Mouse (Mus musculus): ENCODE measurements at regions not wholly inside any gene's neighbourhood (a gene's known extent, or its start where the extent isn't known, plus 50 kb on each side); places are given as distances from the start of the nearest gene placed in this dataset.

DNA sequence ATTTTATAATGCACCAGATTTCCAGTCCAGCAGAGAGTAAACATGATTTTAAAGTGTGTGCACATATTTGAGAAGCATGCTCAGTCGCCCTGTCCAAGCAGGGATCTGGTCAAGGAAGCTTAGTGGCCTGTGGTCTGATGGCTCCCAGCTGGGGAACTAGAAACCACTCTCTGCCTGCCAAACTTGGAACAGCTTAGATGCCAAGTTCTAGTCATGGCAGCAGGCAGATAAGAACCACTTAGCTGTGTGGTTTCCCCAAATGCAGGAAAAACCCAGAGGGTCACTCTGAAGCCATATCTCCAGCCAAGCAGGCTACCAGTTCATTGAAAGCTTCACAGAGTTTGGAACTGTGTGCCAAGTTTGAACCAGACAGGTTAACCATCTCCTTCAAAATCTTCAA lies 86.1 kb downstream of the Fam114a2 start:
- H3K36me3 ChIP-seq (ENCODE audit: control insufficient read depth, insufficient read depth, low read length), result no peaks in the 10 kb centered on the region
- ATAC-seq, result no peak
- no peak overlapping the region for H3K27ac ChIP-seq (ENCODE audit: low read depth, low read length)
- no peak overlapping the region for H3K4me2 ChIP-seq (ENCODE audit: low read length)
- H3K27me3 ChIP-seq (replicated peaks; ENCODE audit: control insufficient read depth, insufficient read depth, low read length), result no peaks in the 10 kb centered on the region
- no peaks in the 10 kb centered on the region for H3K9me3 ChIP-seq (ENCODE audit: control insufficient read depth, low read length)
- no peak overlapping the region for H3K4me3 ChIP-seq (ENCODE audit: low read length)
- WGBS, result 67% methylated on average over 1 of the region's 1 CpGs
- H3K9ac ChIP-seq (ENCODE audit: low read depth, low read length), result no peak overlapping the region
- H3K4me1 ChIP-seq (ENCODE audit: control insufficient read depth, insufficient read depth, low read depth, low read length), result no peaks in the 10 kb centered on the region

DNA sequence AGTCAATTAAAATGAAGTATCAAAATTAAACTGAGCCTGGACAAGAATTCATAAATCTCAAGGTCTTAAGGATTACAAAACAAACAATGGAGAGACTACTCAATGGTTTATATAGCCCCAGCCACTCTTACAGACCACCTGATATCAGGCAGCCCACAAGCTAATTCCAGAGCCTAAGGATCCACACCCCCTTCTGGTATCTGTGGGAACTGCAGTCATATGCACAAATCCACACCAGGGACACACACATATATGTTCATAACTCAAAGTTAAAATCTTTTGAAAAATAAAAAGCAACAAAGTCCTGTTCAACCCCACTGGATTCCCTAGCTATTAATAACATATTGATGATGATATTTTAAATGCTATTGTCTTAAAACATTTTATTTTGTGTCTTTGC lies 86.5 kb downstream of the Fam114a2 start:
- H3K27ac ChIP-seq (ENCODE audit: low read depth, low read length), result no peak overlapping the region
- no peak for ATAC-seq
- H3K4me3 ChIP-seq (ENCODE audit: low read length), result no peak overlapping the region
- H3K9me3 ChIP-seq (ENCODE audit: control insufficient read depth, low read length), result no peaks in the 10 kb centered on the region
- H3K36me3 ChIP-seq (ENCODE audit: control insufficient read depth, insufficient read depth, low read length), result no peaks in the 10 kb centered on the region
- H3K4me1 ChIP-seq (ENCODE audit: control insufficient read depth, insufficient read depth, low read depth, low read length), result no peaks in the 10 kb centered on the region
- H3K4me2 ChIP-seq (ENCODE audit: low read length), result no peak overlapping the region
- H3K27me3 ChIP-seq (replicated peaks; ENCODE audit: control insufficient read depth, insufficient read depth, low read length), result no peaks in the 10 kb centered on the region
- no peak overlapping the region for H3K9ac ChIP-seq (ENCODE audit: low read depth, low read length)

DNA sequence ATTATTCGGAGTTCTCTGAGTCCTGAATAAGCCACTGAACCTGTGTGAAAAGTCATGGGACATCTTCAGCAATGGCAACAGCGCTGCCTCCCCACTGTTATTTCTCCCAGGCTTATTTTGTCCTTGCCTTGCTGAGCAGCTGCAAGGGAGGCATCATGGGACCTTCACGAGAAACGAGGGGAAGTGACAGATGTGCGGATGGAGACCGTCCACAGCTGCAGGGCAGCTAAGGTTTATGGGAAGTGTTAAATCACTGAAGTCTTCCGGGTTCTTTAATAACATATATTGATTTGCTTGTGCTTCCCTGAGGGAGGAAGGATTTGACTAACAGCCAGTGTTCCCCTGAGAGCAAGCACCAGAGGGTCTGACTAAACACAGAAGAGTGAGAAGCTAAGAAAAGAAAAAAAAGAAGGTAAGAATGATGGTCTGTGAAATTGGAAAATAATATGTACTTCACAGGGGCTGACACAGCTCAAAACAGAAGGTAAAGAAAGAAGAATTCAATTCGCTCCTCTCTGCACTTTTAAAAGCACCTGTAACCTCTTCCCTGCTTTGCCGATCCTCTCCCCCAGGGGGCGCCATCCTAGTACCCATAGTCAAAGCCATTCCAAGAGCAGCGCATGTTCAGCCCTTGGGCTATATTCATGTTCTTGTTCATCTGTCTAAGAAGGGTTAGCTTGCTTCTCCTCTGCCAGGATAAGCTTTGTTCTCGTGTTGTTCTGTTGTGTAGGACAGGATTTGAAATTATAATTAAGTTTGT lies 92.2 kb downstream of the Fam114a2 start:
- no peak for ATAC-seq
- Histone ChIP-seq H3K4me2 (ENCODE audit: low read length) (no peak overlapping the region), H3K27ac (ENCODE audit: low read depth, low read length) (no peak overlapping the region), H3K4me3 (ENCODE audit: low read length) (no peak overlapping the region), H3K36me3 (ENCODE audit: control insufficient read depth, insufficient read depth, low read length) (no peaks in the 10 kb centered on the region), H3K4me1 (ENCODE audit: control insufficient read depth, insufficient read depth, low read depth, low read length) (no peaks in the 10 kb centered on the region), H3K9ac (ENCODE audit: low read depth, low read length) (no peak overlapping the region), H3K27me3 (replicated peaks; ENCODE audit: control insufficient read depth, insufficient read depth, low read length) (no peaks in the 10 kb centered on the region), H3K9me3 (ENCODE audit: control insufficient read depth, low read length) (no peaks in the 10 kb centered on the region)
- WGBS, result 54% methylated on average over 12 of the region's 12 CpGs

DNA sequence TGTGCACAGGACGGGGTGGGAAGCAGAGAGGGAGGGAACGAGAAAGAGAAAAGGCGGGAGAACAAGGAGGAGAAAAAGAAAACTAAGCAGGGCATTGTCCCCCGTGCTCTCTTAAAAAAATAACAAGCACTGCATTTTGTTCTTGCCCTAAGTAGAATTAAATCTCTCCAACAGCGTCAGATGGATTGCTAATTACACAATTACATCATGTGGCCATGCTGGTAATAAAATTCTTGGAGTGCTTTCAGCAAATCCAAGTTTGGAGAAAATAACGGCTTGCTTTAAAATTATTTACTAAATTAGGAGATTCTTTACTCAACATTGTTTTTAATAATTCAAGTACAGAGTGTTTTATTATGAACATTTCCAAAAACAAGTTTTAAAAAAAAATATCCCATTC lies 99.0 kb downstream of the Fam114a2 start:
- Histone ChIP-seq H3K9ac (ENCODE audit: low read depth, low read length) (no peak overlapping the region), H3K27me3 (replicated peaks; ENCODE audit: control insufficient read depth, insufficient read depth, low read length) (no peaks in the 10 kb centered on the region), H3K4me1 (ENCODE audit: control insufficient read depth, insufficient read depth, low read depth, low read length) (no peaks in the 10 kb centered on the region; the same call in 1 of the 2 replicates), H3K4me2 (ENCODE audit: low read length) (no peak overlapping the region), H3K27ac (ENCODE audit: low read depth, low read length) (no peak overlapping the region), H3K9me3 (ENCODE audit: control insufficient read depth, low read length) (no peaks in the 10 kb centered on the region), H3K36me3 (ENCODE audit: control insufficient read depth, insufficient read depth, low read length) (no peaks in the 10 kb centered on the region), H3K4me3 (ENCODE audit: low read length) (no peak overlapping the region)
- WGBS, result 64% methylated on average over 6 of the region's 6 CpGs
- ATAC-seq, result no peak

DNA sequence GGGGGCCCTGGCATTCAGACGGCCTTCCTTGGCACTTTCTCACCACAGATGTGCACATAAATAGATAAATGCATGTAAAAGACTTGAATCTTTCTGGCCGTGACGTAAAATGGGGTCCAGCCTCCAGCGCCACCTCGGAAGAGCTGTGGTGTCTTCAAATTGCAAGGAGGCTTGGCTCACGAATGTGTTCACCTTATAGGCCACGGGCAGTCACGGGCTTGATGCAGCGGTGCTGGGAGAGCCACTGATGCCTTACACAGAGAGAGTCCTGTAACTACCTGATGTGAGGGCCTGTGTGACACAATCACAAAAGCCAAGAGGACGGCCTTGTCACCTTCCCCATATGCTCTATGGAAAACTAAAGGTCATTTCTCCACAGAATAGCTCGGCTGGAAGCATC lies 102.4 kb downstream of the Fam114a2 start:
- H3K4me2 ChIP-seq (ENCODE audit: low read length), result no peak overlapping the region
- no peaks in the 10 kb centered on the region for H3K36me3 ChIP-seq (ENCODE audit: control insufficient read depth, insufficient read depth, low read length)
- no peak overlapping the region for H3K4me3 ChIP-seq (ENCODE audit: low read length)
- H3K9me3 ChIP-seq (ENCODE audit: control insufficient read depth, low read length), result no peaks in the 10 kb centered on the region
- ATAC-seq, result no peak
- H3K4me1 ChIP-seq (ENCODE audit: control insufficient read depth, insufficient read depth, low read depth, low read length), result no peaks in the 10 kb centered on the region; the same call in 1 of the 2 replicates
- no peak overlapping the region for H3K27ac ChIP-seq (ENCODE audit: low read depth, low read length)
- WGBS, result 91% methylated on average over 11 of the region's 11 CpGs
- no peaks in the 10 kb centered on the region for H3K27me3 ChIP-seq (replicated peaks; ENCODE audit: control insufficient read depth, insufficient read depth, low read length)
- no peak overlapping the region for H3K9ac ChIP-seq (ENCODE audit: low read depth, low read length)

DNA sequence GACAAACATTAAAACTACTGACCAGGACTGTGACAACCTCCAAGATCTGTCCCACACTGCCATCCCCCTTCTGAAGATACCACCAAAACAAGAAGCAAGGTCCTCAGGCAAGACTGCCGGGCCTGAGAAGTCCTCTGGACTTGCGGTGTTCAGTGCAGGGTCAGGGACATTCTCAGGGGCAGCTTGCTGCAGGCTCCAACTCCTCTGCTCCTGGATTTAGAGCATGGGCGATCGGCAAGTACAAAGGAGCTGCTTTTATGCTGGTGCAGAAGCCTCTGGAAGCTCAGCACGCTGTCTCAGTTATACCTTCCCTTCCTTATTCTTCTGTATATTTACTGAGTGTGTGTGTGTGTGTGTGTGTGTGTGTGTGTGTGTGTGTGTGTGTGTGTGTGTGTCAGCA lies 103.2 kb downstream of the Fam114a2 start:
- Histone ChIP-seq H3K36me3 (ENCODE audit: control insufficient read depth, insufficient read depth, low read length) (no peaks in the 10 kb centered on the region), H3K27me3 (replicated peaks; ENCODE audit: control insufficient read depth, insufficient read depth, low read length) (no peaks in the 10 kb centered on the region), H3K4me1 (ENCODE audit: control insufficient read depth, insufficient read depth, low read depth, low read length) (no peaks in the 10 kb centered on the region; the same call in 1 of the 2 replicates), H3K9me3 (ENCODE audit: control insufficient read depth, low read length) (no peaks in the 10 kb centered on the region), H3K9ac (ENCODE audit: low read depth, low read length) (no peak overlapping the region), H3K4me2 (ENCODE audit: low read length) (no peak overlapping the region), H3K27ac (ENCODE audit: low read depth, low read length) (no peak overlapping the region), H3K4me3 (ENCODE audit: low read length) (no peak overlapping the region)
- 78% methylated on average over 5 of the region's 5 CpGs for WGBS
- ATAC-seq, result no peak

DNA sequence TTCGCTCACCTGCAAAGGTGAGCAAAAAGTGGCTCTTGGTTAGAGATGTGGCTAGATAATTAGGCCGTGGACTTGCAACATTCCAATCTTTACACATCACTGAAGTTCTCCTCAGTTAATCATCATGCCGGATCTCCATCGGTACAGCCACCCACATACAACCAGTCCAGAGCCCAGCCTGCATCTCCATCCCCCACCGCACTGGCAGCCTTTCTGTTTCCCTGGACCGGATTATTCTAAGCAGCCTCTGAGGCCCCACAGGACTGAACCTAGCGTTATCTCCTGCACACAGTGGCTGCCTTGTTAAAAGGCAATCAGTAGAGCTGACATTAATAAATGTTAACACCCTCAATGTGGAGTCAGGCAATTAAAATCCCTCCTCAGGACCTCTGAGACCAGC lies 103.7 kb downstream of the Fam114a2 start:
- no peak overlapping the region for H3K9ac ChIP-seq (ENCODE audit: low read depth, low read length)
- H3K4me2 ChIP-seq (ENCODE audit: low read length), result no peak overlapping the region
- H3K4me3 ChIP-seq (ENCODE audit: low read length), result no peak overlapping the region
- H3K4me1 ChIP-seq (ENCODE audit: control insufficient read depth, insufficient read depth, low read depth, low read length), result no peaks in the 10 kb centered on the region; the same call in 1 of the 2 replicates
- ATAC-seq, result 0 out of 2 replicates have a peak, but pooled peaks have one; percentile 40
- H3K36me3 ChIP-seq (ENCODE audit: control insufficient read depth, insufficient read depth, low read length), result no peaks in the 10 kb centered on the region
- no peaks in the 10 kb centered on the region for H3K27me3 ChIP-seq (replicated peaks; ENCODE audit: control insufficient read depth, insufficient read depth, low read length)
- no peaks in the 10 kb centered on the region for H3K9me3 ChIP-seq (ENCODE audit: control insufficient read depth, low read length)
- H3K27ac ChIP-seq (ENCODE audit: low read depth, low read length), result no peak overlapping the region
- 48% methylated on average over 7 of the region's 7 CpGs for WGBS

DNA sequence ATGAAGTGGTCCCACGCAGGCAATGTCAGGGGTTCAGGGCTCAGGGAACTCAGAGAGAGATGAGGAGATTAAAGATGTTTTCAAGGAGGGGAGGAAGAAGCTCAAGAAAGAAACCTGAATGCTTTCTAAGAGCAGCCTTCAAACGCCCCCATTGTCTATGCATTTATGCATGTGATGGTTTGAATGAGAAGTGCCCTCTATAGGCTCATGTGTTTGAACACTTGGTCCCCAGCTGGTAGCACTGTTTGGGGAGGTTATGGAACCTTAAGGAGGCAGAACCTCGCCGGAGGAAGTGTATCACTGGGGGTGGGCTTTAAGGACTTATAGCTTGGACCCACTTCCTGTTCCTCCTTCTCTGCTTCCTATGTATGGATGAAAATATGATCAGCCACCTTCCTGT lies 105.1 kb downstream of the Fam114a2 start:
- Histone ChIP-seq H3K4me2 (ENCODE audit: low read length) (no peak overlapping the region), H3K4me1 (ENCODE audit: control insufficient read depth, insufficient read depth, low read depth, low read length) (no peaks in the 10 kb centered on the region; the same call in 1 of the 2 replicates), H3K36me3 (ENCODE audit: control insufficient read depth, insufficient read depth, low read length) (no peaks in the 10 kb centered on the region), H3K9me3 (ENCODE audit: control insufficient read depth, low read length) (no peaks in the 10 kb centered on the region), H3K27ac (ENCODE audit: low read depth, low read length) (no peak overlapping the region), H3K9ac (ENCODE audit: low read depth, low read length) (no peak overlapping the region), H3K27me3 (replicated peaks; ENCODE audit: control insufficient read depth, insufficient read depth, low read length) (no peaks in the 10 kb centered on the region), H3K4me3 (ENCODE audit: low read length) (no peak overlapping the region)
- 79% methylated on average over 4 of the region's 4 CpGs for WGBS
- ATAC-seq, result no peak

DNA sequence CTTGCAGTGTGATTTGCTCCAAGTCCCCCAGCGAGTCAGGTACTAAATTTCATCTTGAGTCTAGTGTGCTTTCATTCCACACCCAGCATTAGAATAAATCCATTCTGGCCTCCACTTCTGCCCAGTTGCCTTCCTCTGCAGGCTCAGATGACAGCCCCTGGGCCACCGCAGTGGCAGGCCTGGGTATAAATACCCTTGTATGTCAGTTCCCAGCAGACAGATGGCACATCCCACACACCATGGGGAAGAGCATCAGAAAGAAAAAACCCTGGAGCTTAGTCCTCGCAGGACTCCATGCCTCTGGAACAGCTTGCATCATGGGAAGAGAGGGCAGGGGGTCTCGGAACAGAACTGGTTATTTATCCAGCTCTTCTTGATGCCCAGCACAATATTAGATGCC lies 105.7 kb downstream of the Fam114a2 start:
- no peak overlapping the region for H3K4me3 ChIP-seq (ENCODE audit: low read length)

More for the DNA sequence above, 105.7 kb downstream of the Fam114a2 start:
- H3K27ac ChIP-seq (ENCODE audit: low read depth, low read length), result no peak overlapping the region
- no peak for ATAC-seq
- H3K36me3 ChIP-seq (ENCODE audit: control insufficient read depth, insufficient read depth, low read length), result no peaks in the 10 kb centered on the region
- H3K4me2 ChIP-seq (ENCODE audit: low read length), result no peak overlapping the region
- no peak overlapping the region for H3K9ac ChIP-seq (ENCODE audit: low read depth, low read length)
- H3K9me3 ChIP-seq (ENCODE audit: control insufficient read depth, low read length), result no peaks in the 10 kb centered on the region
- no peaks in the 10 kb centered on the region for H3K27me3 ChIP-seq (replicated peaks; ENCODE audit: control insufficient read depth, insufficient read depth, low read length)
- WGBS, result 70% methylated on average over 4 of the region's 4 CpGs
- peaks cover under 1% of the 10 kb centered on the region; the same call in 1 of the 2 replicates for H3K4me1 ChIP-seq (ENCODE audit: control insufficient read depth, insufficient read depth, low read depth, low read length)
